Mouse (Mus musculus) bone marrow, adult 2 months (tissue): ENCODE results near the gene Abcb8.

Experiments
- CTCF ChIP-seq: fragments of 200-500 bp; IDR thresholded peaks from 2 replicates; pipeline ENCODE4 v1.5.1; 2011; ENCODE audit warnings: low read length, control low read depth; ENCODE audit not compliant: control insufficient read depth, insufficient read depth
- POLR2A ChIP-seq: fragments of 200-500 bp; IDR thresholded peaks from 2 replicates; pipeline ENCODE4 v1.6.1; 2011; ENCODE audit warnings: low read depth, mild to moderate bottlenecking, control low read depth, low read length, borderline replicate concordance; ENCODE audit not compliant: control insufficient read depth

- TF ChIP-seq CTCF (no peak), POLR2A (no peak)
Observed at GRCm38 (mm10) chr5:24364061-24364460, 29.4 kb upstream of the Abcb8 start.
